Mouse (Mus musculus): ENCODE measurements around the gene Cx3cl1. TPM values are rescaled to one million over a fixed set of nuclear protein-coding genes. Genes with fewer than 3 reads are reported as not detected.

Gene Cx3cl1
- polyA plus RNA-seq, 1 experiment from 2014 or later: 0.40 TPM

- Histone ChIP-seq H3K9ac (no peak overlapping the region), H3K4me1 (replicated peaks) (peaks cover 47% of the 10 kb centered on the region), H3K4me2 (no peak overlapping the region), H3K27ac (no peak overlapping the region), H3K36me3 (no peaks in the 10 kb centered on the region), H3K9me3 (replicated peaks) (no peaks in the 10 kb centered on the region), H3K4me3 (replicated peaks) (no peak overlapping the region), H3K27me3 (peaks cover 15% of the 10 kb centered on the region)
- DNase-seq (no peak), ATAC-seq (ENCODE audit: low read depth) (no peak)
- WGBS (ENCODE audit: insufficient replicate concordance): 55% methylated on average over 6 of the region's 6 CpGs
Measured at GRCm38 (mm10) chr8:94803551-94803950, 31.7 kb downstream of the Cx3cl1 start.

DNA sequence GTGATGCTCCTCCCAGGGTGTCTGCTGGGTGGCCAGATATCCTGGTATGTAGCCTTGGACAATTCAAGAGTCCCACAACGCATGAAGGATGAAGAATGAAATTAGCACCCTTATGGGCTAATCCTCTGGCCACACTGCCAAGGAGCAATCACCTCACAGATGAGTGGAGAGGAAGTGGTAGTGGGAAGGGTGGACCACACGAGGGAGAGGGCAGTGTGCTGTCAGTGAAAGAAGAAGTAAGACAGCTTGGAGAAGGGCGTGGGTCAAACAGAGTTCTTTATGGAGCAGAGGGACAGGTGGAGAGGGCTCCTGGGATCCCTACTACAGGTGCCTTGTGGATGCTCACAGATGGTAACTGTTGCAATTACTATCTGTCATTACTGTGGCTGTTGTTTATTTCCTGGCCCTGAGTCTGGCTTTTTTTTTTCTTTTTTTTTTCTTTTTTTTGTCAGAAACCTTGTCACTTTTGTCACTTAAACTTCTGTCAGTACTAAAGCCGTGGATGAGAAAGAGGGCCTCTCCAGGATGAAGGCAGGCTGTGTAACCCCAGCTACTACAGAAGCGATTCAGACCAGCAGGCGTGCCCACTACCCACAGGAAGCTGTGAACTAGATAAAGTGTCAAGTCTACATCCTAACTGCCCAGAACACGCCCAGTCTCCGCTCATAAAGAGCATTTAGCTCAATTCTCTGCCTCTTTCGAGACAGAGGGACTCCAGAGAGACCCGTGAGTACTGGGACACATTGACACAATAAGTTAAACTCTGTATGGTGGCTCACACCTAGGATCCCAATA lies 32.9 kb downstream of the Cx3cl1 start:
- H3K4me1 ChIP-seq (replicated peaks): peaks cover 56% of the 10 kb centered on the region
- H3K27me3 ChIP-seq: peaks cover 15% of the 10 kb centered on the region
- 10% methylated on average over 10 of the region's 10 CpGs for WGBS (ENCODE audit: insufficient replicate concordance)
- no peaks in the 10 kb centered on the region for H3K36me3 ChIP-seq
- no peak overlapping the region for H3K9ac ChIP-seq
- no peak for DNase-seq
- ATAC-seq (ENCODE audit: low read depth): no peak
- H3K9me3 ChIP-seq (replicated peaks): no peaks in the 10 kb centered on the region
- peak overlapping the region; percentile 4; the same call in 1 of the 2 replicates for H3K4me2 ChIP-seq
- no peak overlapping the region for H3K27ac ChIP-seq
- no peak overlapping the region for H3K4me3 ChIP-seq (replicated peaks)

GRCm38 (mm10) chr8:94805811-94806210 lies 34.0 kb downstream of the Cx3cl1 start:
- Histone ChIP-seq H3K27me3 (peaks cover 11% of the 10 kb centered on the region), H3K9me3 (replicated peaks) (no peaks in the 10 kb centered on the region), H3K4me2 (no peak overlapping the region), H3K4me3 (replicated peaks) (no peak overlapping the region), H3K9ac (no peak overlapping the region), H3K27ac (no peak overlapping the region), H3K36me3 (no peaks in the 10 kb centered on the region), H3K4me1 (replicated peaks) (peaks cover 51% of the 10 kb centered on the region)
- WGBS (ENCODE audit: insufficient replicate concordance): 69% methylated on average over 4 of the region's 4 CpGs
- ATAC-seq (ENCODE audit: low read depth): no peak
- no peak for DNase-seq

- Histone ChIP-seq H3K27ac (no peak overlapping the region), H3K9me3 (replicated peaks) (no peaks in the 10 kb centered on the region), H3K4me2 (no peak overlapping the region), H3K27me3 (peaks cover 9% of the 10 kb centered on the region; the same call in 1 of the 2 replicates), H3K4me1 (replicated peaks) (peaks cover 38% of the 10 kb centered on the region), H3K36me3 (no peaks in the 10 kb centered on the region), H3K9ac (0 out of 2 replicates have a peak overlapping the region, but pooled peaks have one; percentile 22), H3K4me3 (replicated peaks) (no peak overlapping the region)
- DNase-seq (no peak), ATAC-seq (ENCODE audit: low read depth) (no peak)
- WGBS (ENCODE audit: insufficient replicate concordance): 58% methylated on average over 7 of the region's 7 CpGs
Measured at GRCm38 (mm10) chr8:94807506-94807905, 35.7 kb downstream of the Cx3cl1 start.

- H3K36me3 ChIP-seq: no peaks in the 10 kb centered on the region
- H3K4me3 ChIP-seq (replicated peaks): no peak overlapping the region
- DNase-seq (no peak), ATAC-seq (ENCODE audit: low read depth) (peak; percentile 70)
- H3K27ac ChIP-seq: no peak overlapping the region
- 61% methylated on average over 6 of the region's 6 CpGs for WGBS (ENCODE audit: insufficient replicate concordance)
- no peak overlapping the region for H3K4me2 ChIP-seq
- H3K27me3 ChIP-seq: peaks cover 9% of the 10 kb centered on the region; the same call in 1 of the 2 replicates
- H3K4me1 ChIP-seq (replicated peaks): peaks cover 39% of the 10 kb centered on the region
- no peak overlapping the region for H3K9ac ChIP-seq
- no peaks in the 10 kb centered on the region for H3K9me3 ChIP-seq (replicated peaks)
Measured at GRCm38 (mm10) chr8:94808372-94808771, 36.6 kb downstream of the Cx3cl1 start.

GRCm38 (mm10) chr8:94810153-94810552 lies 38.3 kb downstream of the Cx3cl1 start, which contains the start of gene Ccl17:
TSS of gene Ccl17 (plus strand) at chr8:94810453.
- Histone ChIP-seq H3K4me2 (no peak within 1 kb of the TSS), H3K27ac (peak within 1 kb of the TSS; percentile 53), H3K9ac (no peak within 1 kb of the TSS), H3K4me3 (replicated peaks) (no peak within 1 kb of the TSS), H3K4me1 (replicated peaks) (peaks cover 30% of the 10 kb centered on the region), H3K36me3 (no peaks in the 10 kb centered on the region), H3K9me3 (replicated peaks) (no peaks in the 10 kb centered on the region), H3K27me3 (peaks cover 9% of the 10 kb centered on the region; the same call in 1 of the 2 replicates)
- 49% methylated on average over 3 of the region's 3 CpGs for WGBS (ENCODE audit: insufficient replicate concordance)
- DNase-seq: no peak
- ATAC-seq (ENCODE audit: low read depth): no peak

GRCm38 (mm10) chr8:94810855-94811254 lies 39.0 kb downstream of the Cx3cl1 start:
- H3K4me2 ChIP-seq: no peak overlapping the region
- WGBS (ENCODE audit: insufficient replicate concordance): 72% methylated on average over 5 of the region's 5 CpGs
- ATAC-seq (ENCODE audit: low read depth) (no peak), DNase-seq (no peak)
- no peak overlapping the region for H3K9ac ChIP-seq
- H3K9me3 ChIP-seq (replicated peaks): no peaks in the 10 kb centered on the region
- no peak overlapping the region for H3K27ac ChIP-seq
- H3K36me3 ChIP-seq: no peaks in the 10 kb centered on the region
- no peak overlapping the region for H3K4me3 ChIP-seq (replicated peaks)
- peaks cover 29% of the 10 kb centered on the region for H3K4me1 ChIP-seq (replicated peaks)
- H3K27me3 ChIP-seq: peaks cover 9% of the 10 kb centered on the region; the same call in 1 of the 2 replicates

GRCm38 (mm10) chr8:94811654-94812053 lies 39.8 kb downstream of the Cx3cl1 start:
- Histone ChIP-seq H3K27ac (peak overlapping the region; percentile 53; the same call in 1 of the 2 replicates), H3K4me2 (no peak overlapping the region), H3K4me3 (replicated peaks) (no peak overlapping the region), H3K9ac (no peak overlapping the region), H3K9me3 (replicated peaks) (no peaks in the 10 kb centered on the region), H3K4me1 (replicated peaks) (peaks cover 29% of the 10 kb centered on the region), H3K27me3 (peaks cover 6% of the 10 kb centered on the region; the same call in 1 of the 2 replicates), H3K36me3 (no peaks in the 10 kb centered on the region)
- 47% methylated on average over 6 of the region's 6 CpGs for WGBS (ENCODE audit: insufficient replicate concordance)
- no peak for ATAC-seq (ENCODE audit: low read depth)
- no peak for DNase-seq

DNA sequence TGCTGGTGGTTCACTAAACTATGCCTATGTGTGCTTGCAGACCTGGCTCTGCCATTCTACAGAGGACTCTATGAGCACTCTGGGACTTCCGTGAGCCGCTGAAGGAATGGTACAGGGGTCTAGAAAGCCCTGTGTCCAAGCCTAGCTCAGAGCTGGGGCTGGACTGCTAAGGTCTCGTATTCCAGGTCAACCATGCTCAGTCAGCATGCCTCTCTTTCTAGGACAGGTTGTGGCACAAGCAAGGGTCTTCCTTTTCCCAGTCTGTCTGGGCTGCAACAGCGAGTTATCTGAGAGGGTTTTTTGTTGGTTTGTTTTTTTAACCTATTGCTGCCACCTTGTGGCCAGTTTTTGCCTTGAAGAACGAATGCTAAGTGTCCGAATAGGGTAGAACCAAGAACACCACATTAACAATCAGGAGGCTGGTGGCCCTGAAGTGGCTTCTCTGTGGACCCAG lies 40.9 kb downstream of the Cx3cl1 start:
- Histone ChIP-seq H3K36me3 (no peaks in the 10 kb centered on the region), H3K27ac (0 out of 2 replicates have a peak overlapping the region, but pooled peaks have one; percentile 1), H3K4me2 (no peak overlapping the region), H3K9me3 (replicated peaks) (no peaks in the 10 kb centered on the region), H3K4me3 (replicated peaks) (no peak overlapping the region), H3K4me1 (replicated peaks) (peaks cover 24% of the 10 kb centered on the region), H3K9ac (no peak overlapping the region), H3K27me3 (0 out of 2 replicates have a peak, but pooled peaks cover 4% of the 10 kb centered on the region)
- DNase-seq: peak; percentile 70
- ATAC-seq (ENCODE audit: low read depth): peak; percentile 43
- 34% methylated on average over 6 of the region's 6 CpGs for WGBS (ENCODE audit: insufficient replicate concordance)

DNA sequence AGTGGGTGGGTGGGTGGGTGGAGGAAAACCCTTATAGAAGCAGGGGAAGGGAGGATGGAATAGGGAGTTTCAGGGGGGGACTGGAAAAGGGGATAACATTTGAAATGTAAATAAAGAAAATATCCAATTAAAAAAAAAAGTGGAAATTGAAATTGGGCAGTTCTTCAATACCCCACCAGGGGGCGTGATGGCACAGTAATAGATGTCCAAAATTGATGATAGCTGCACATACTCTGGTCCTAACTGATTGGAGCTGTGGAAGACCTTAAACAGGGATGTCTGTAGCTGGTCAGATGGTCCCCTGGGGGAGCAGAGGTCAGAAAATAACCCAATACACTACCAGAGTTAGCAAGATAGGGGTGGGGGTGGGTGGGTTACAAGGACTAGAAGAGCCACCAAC lies 42.7 kb downstream of the Cx3cl1 start:
- no peaks in the 10 kb centered on the region for H3K9me3 ChIP-seq (replicated peaks)
- no peak overlapping the region for H3K4me2 ChIP-seq
- no peak overlapping the region for H3K4me3 ChIP-seq (replicated peaks)
- WGBS (ENCODE audit: insufficient replicate concordance): 0% methylated on average over 1 of the region's 1 CpGs
- no peak for DNase-seq
- H3K36me3 ChIP-seq: no peaks in the 10 kb centered on the region
- peaks cover 8% of the 10 kb centered on the region for H3K4me1 ChIP-seq (replicated peaks)
- H3K9ac ChIP-seq: no peak overlapping the region
- no peak overlapping the region for H3K27ac ChIP-seq
- no peaks in the 10 kb centered on the region for H3K27me3 ChIP-seq
- no peak for ATAC-seq (ENCODE audit: low read depth)

- WGBS (ENCODE audit: insufficient replicate concordance): 62% methylated on average over 11 of the region's 11 CpGs
Measured at GRCm38 (mm10) chr8:94817933-94818332, 46.1 kb downstream of the Cx3cl1 start.

More at GRCm38 (mm10) chr8:94817933-94818332, 46.1 kb downstream of the Cx3cl1 start:
- H3K4me2 ChIP-seq: no peak overlapping the region
- peaks cover 30% of the 10 kb centered on the region for H3K36me3 ChIP-seq
- H3K4me3 ChIP-seq (replicated peaks): no peak overlapping the region
- no peaks in the 10 kb centered on the region for H3K9me3 ChIP-seq (replicated peaks)
- no peak overlapping the region for H3K9ac ChIP-seq
- peaks cover 19% of the 10 kb centered on the region for H3K4me1 ChIP-seq (replicated peaks)
- no peak for ATAC-seq (ENCODE audit: low read depth)
- no peak overlapping the region for H3K27ac ChIP-seq
- no peaks in the 10 kb centered on the region for H3K27me3 ChIP-seq
- no peak for DNase-seq

Measured in liver, embryonic 13.5 days (tissue).